Mouse (Mus musculus): ENCODE results near the gene Adora2b.

Gene Adora2b

GRCm38 (mm10) chr11:62248401-62249244, at the start of gene Adora2b:
Gene Adora2b, plus strand, starts transcription at chr11:62248984.
- DNase-seq: peak; percentile 97

DNA sequence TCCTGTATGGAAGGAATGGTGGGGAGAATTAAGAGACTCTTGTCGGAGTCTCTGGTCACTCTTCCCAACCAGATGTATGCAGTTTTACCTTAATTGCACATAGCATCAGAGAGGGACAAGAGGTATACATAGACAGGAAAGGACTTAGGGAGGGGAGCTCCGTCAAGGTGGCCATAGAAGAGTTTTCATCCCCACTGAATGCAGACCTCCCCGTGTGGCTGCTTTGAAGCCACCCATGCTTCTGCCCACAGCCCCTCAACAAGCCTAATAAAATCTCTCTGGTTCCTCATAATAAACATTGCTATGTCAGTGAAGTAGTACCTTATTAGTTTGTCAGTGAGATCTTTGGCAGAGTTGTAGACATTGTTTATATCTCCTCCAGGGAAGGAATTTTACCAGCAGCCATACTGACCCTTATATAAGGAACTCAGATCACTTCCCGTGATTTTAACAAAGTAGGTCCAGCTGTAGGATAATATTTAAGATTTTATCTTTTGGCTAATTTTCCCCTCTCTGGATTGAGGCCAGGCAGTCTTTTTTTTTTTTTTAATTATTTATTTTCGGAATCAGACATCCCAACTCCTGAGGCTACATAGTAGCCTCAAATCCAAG, 47.8 kb upstream of the Adora2b start:
- DNase-seq: peak; percentile 68

- peak; percentile 23 for DNase-seq
These were observed 46.1 kb upstream of the Adora2b start for GRCm38 (mm10) chr11:62202645-62203044.

GRCm38 (mm10) chr11:62209111-62209510, 39.7 kb upstream of the Adora2b start:
- peak; percentile 57 for DNase-seq

DNA sequence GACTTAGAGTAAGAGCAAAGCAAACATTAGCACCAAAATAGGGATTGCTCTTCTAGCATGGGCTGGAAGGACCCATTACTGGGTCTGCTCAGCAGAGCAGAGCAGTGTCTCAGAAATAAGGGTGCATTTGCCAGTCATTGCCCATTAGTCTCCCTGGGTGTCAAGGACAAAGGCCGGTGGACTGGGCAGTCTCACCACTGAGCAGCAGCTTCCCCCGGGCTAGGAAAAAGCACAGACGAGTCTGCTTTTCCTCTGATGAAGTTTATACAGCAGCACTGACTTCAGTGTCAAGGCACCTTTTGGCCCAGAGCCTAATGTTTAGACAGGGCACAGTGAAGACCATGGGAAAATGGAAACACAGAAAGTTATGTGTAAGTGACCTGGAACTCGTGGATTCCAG, 38.9 kb upstream of the Adora2b start:
- DNase-seq: peak; percentile 40

DNA sequence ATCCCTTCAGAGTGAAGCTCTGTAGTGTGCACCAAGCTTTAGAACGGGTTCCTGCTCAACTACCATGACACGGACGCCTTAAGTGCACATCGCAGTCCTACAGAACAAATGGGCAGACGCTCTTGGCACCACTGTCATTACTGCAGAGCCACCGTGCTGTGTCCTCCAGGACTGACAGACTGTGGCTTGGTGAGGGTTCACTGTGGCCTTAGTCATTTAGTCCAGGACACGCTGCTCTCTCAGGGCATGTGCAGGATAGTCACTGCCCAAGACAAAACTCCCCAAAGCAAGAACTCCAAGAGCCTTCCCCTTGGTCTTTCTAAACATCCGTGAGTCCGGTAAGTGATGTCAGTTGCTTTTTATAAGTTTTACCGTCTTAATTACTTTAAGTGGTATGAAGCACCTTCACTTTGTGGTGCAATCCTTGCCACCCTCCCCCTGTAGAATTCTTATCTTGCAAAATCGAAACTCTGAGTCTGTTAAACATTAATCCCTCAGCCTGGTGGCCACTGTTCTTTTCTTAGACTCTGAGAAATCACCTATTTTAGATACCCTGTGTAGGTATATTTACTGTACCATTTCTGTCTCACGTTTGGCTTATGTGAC, 35.3 kb upstream of the Adora2b start:
- DNase-seq: peak; percentile 67

GRCm38 (mm10) chr11:62215107-62215506, 33.7 kb upstream of the Adora2b start:
- DNase-seq: peak; percentile 22

DNA sequence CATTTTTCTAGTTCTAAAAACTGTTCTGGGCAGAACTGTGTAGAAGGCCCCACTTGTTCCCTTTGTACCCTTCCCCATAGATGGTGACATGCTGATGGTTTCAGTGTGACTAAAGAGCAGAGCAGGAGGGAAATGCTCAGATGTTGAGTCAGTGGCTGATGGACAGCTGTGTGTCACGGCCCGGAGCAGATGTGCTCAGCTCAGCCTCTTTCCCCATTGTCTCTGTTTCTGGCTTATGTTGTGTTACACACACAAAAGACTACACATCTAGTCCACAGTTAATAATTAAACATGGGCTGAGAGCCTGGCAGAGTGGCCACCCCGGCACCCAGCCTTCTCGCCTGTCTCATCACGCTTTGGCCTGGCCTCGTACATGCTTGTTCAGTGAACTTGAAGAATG, 31.0 kb upstream of the Adora2b start:
- DNase-seq: peak; percentile 48

DNA sequence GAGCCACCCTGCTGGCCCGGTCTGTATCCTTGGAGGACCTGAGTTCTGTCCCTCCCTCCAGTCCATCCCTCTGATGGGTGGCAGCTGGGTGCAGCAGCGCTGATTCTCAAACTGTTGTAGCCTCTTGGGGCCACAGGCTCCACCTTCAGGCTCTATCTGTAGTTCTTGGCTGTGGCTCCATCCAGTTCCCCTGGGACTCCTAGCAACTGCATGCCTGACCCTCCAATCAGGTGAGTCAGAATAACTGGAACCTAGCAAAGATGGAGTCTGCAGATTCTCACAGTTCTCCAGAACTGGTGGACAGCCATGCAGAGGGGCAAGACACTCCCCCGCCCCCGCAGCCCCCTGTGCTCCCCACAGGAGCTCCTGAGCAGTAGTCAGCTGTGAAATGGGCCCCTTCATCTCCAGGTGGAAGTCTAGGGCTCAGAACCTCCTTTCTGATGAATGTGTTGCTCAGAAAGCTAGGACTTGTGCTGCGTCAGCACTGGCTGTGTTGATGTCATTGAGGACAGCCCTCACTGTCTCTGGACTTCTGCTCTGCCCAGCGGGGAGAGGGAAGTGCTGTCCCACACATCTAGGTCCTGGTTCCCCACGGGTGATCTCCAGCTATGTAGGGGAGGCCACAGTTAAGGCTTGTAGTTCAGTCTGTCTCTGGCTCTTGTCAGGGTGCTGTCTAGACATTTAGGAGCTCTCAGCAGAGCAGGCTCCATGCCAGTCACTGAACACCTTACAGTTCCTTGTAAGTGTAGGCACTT, 27.9 kb upstream of the Adora2b start:
- DNase-seq: peak; percentile 97

GRCm38 (mm10) chr11:62223416-62223815, 25.4 kb upstream of the Adora2b start:
- peak; percentile 84 for DNase-seq

DNA sequence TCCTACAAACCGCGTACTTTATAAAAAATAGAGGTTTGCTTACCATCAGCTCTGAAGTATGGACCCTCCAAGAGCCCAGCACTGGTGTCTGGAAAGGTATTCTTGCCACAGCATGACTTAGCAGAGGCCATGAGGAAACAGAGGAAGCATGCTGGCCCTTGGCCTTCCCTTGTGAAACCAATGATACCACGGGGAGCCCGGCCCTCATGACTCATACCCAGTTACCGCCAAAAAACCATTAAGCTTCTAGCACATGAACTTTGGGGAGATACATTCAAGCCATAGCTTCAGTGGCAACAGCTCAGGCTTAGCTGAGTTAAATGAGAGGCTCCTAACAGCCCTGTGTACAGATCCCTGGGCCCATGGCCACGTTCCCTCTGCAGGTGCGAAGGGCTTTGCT, 24.8 kb upstream of the Adora2b start:
- peak; percentile 96 for DNase-seq

- peak; percentile 96 for DNase-seq
These were observed 24.0 kb upstream of the Adora2b start for GRCm38 (mm10) chr11:62224797-62225196.

GRCm38 (mm10) chr11:62240631-62241261, 8.0 kb upstream of the Adora2b start:
- DNase-seq: no peak

DNA sequence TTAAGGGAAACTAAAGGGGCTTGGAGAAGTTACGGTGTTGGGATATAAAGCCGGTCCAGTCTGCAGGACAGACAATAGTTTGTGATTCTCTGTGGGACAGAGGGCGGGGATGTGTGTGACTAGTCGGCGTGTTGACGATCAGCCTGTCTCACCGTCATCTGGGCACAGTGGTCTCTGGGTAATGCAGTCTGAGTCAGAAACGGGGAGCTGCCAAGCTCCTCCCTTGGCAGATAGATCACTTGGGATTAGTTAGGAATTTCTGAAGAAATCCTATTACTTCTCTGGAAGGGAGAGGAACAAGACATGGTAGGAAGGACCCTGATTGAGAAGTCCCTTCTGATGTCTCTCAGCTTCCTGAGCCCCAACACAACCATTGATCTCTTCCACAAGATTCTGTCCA, 4.9 kb upstream of the Adora2b start:
- DNase-seq: no peak

DNA sequence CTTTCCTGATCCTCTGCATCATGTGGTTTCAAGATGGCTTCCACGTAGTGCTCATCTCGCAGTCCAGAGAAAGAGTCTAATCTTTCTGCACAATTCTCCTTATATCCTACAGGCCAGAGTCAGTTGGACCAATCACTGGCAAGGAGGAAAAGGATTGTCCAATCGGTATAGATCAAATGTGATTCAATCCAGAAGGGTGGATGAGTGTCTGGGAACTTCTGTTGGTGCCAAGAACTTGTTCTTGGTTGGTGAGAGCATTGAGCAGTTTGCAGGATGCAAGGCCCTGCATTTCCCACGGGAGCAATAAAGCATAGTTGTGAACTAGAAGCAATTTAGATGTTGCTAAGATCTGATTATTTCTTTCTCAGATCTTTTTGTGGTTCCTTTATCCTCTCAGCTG, 4.3 kb upstream of the Adora2b start:
- no peak for DNase-seq

DNA sequence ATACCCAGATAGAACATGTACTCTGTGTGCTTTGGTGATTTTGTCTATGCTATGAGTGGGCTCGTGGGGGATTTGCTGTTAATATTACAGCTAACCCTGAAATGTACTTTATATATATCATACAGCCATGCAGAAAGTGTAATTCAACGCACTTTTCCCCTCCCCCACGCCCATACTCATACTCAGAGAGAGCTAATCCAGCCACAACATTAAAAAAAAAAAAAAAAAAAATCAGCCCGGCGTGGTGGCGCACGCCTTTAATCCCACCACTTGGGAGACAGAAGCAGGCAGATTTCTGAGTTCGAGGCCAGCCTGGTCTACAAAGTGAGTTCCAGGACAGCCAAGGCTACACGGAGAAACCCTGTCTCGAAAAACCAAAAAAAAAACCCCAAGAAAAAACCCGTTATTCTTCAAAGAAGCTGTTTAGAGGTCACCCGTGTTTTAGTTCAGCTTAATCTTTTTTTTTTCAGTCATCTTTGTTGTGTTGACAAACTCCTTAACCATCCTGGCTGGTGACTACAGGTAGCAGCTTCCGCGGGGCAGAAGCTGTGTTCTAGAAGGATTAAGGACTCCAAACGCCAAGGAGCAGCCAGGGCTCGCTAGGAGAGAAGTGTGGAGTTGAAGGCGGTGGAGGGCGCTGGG, 904 bp upstream of the Adora2b start:
- no peak for DNase-seq

- no peak for DNase-seq
These were observed 668 bp downstream of the Adora2b start for GRCm38 (mm10) chr11:62249266-62250037.

DNA sequence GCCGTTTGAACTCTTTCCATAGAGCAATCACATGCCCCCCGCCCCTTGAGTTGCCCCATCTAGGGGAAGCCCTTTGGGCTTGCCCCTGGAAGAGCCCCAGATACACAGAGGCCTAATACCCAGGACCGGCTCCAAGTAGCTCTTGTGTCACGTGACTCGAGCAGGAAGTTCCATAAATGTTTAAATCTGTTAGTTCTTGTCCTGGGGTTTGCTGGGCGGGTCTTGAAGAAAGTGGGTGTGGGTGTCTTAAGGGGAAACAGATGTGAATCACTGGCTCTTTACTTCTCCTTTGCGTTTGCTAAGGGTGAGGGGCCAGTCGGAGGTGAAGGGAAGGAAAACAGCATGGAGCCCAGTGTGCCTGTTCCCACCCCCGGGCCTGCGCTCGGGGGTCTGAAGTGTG, 2.3 kb downstream of the Adora2b start:
- peak; percentile 96 for DNase-seq

DNA sequence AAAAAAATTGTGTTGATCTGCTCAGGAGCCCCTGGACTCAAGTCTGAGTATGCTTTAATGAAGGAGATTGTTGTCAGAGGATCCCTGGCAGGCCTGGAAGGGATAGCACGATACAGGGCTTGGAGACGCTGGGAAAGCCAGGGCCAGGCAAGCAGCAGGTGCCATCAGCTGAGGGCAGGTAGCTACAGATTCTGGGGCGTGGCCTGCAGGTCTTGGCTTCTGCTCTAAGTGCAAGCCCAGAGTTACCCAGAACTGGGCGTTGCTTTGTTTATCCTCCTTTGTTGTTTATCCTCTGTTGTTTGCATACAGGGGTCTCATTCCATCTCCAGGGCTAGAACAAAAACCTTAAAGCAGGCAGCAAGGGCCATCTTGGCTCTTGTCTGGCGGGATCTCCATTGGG, 4.6 kb downstream of the Adora2b start:
- no peak for DNase-seq

DNA sequence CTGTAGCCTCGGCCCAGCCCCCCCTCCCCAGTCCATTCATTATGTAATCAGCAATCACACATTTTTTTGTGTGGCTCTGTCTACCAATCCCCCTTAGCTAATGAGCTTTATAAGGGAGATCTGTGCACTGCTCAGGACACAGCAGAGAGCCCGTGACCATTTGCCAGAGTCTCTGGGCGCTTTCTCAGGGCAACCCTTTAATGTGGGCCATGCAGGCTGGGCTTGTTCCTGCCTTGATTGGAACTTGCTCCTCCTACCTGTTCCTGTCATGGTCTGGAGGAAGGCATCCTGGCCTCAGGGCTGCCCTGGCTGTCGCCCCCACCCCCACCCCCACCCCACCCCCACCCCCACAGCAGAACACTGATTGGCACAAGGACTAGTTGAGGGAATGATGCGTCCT, 10.4 kb downstream of the Adora2b start:
- DNase-seq: no peak

DNA sequence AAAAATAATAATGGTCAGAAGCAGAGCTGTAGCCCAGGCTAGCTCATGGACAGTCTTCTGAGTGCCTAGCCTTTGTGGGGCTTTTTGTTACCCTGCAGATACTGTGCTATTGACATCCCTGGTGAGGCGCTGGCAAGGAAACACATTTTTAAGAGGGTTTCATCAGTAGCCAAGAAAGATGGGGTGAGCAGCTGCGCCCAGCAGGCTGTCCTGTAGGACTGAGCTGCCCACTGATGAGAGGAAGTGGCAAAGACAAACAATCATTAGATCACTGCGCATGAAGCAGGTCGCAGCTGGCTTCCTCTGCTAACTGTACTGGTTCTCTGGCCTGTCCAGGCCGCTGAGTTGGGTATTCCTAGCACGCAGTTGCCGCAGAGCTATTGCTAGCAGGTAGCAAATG, 14.8 kb downstream of the Adora2b start:
- DNase-seq: no peak
